Mouse (Mus musculus): Measurements from ENCODE around the gene Galnt14.

GRCm38 (mm10) chr17:73548119-73548518 is 162.1 kb downstream of the Galnt14 start:
- TF ChIP-seq POLR2A (IDR thresholded peaks at IDR 0.05; ENCODE audit: extremely low read depth, insufficient read depth, low read length) = no peak
- no peak for TF ChIP-seq CTCF (IDR thresholded peaks at IDR 0.05; ENCODE audit: extremely low read depth, insufficient read depth, low read length)

Measured in cortical plate, adult 2 months (tissue).